Mouse (Mus musculus) MEL (cell line): ENCODE measurements around the gene Fat3. TPM values are rescaled to one million over a fixed set of nuclear protein-coding genes. Genes with fewer than 3 reads are reported as not detected.

Experiments
- DNase-seq: peaks from one replicate; pipeline ENCODE4 v3.0.0; 2011; ENCODE audit warnings: low read depth, low spot score
- H3K27ac ChIP-seq: 2 replicates; pipeline ENCODE4 v1.5.1; 2012; ENCODE audit warnings: low read depth, mild to moderate bottlenecking, control low read depth, low read length, moderate library complexity; ENCODE audit not compliant: control insufficient read depth
- H3K27me3 ChIP-seq, 2 experiments: fragments of 150-350 bp in 1 of 2; sonication (generic) in 1 of 2; 2 replicates each; pipeline ENCODE4 v1.6.1; 2012; ENCODE audit warnings: low read length in 2 of 2, mild to moderate bottlenecking in 2 of 2, improper control_type of control experiment in 1 of 2, moderate library complexity in 1 of 2; ENCODE audit not compliant: insufficient read depth in 2 of 2, control insufficient read depth in 1 of 2
- H3K36me3 ChIP-seq, 2 experiments: 2 replicates each; pipeline ENCODE4 v1.6.1; 2012 to 2014; ENCODE audit warnings: low read length in 2 of 2, improper control_type of control experiment in 1 of 2, inconsistent platforms in 1 of 2, mild to moderate bottlenecking in 1 of 2; ENCODE audit not compliant: insufficient read depth in 2 of 2, control insufficient read depth in 1 of 2
- H3K4me1 ChIP-seq, 2 experiments: fragments of 150-350 bp in 1 of 2; sonication (generic) in 1 of 2; 2 replicates each; pipeline ENCODE4 v1.6.1; 2012; ENCODE audit warnings: low read length in 2 of 2, improper control_type of control experiment in 1 of 2, mild to moderate bottlenecking in 1 of 2; ENCODE audit not compliant: insufficient read depth in 2 of 2, control insufficient read depth in 1 of 2
- H3K4me3 ChIP-seq, 2 experiments: fragments of 150-350 bp in 1 of 2; sonication (generic) in 1 of 2; 2 replicates each; pipeline ENCODE4 v1.5.1; 2012; ENCODE audit warnings: low read depth in 2 of 2, low read length in 2 of 2, mild to moderate bottlenecking in 2 of 2, moderate library complexity in 2 of 2, control low read depth in 1 of 2, improper control_type of control experiment in 1 of 2; ENCODE audit not compliant: control insufficient read depth in 1 of 2, insufficient read depth in 1 of 2
- H3K79me2 ChIP-seq: 2 replicates; pipeline ENCODE4 v1.6.1; 2012; ENCODE audit warnings: mild to moderate bottlenecking, low read length, moderate library complexity; ENCODE audit not compliant: control insufficient read depth, poor library complexity, insufficient read depth
- H3K9ac ChIP-seq: 2 replicates; pipeline ENCODE4 v1.6.1; 2012; ENCODE audit warnings: low read depth, mild to moderate bottlenecking, control low read depth, low read length, moderate library complexity; ENCODE audit not compliant: control insufficient read depth, poor library complexity, severe bottlenecking
- H3K9me3 ChIP-seq: fragments of 150-350 bp; sonication (generic); replicated peaks from 2 replicates; pipeline ENCODE4 v1.6.1; 2012; ENCODE audit warnings: mild to moderate bottlenecking, low read length, improper control_type of control experiment, moderate library complexity; ENCODE audit not compliant: insufficient read depth
- BHLHE40 ChIP-seq: IDR thresholded peaks from 2 replicates; pipeline ENCODE4 v1.6.1; 2012; ENCODE audit warnings: low read depth, mild to moderate bottlenecking, inconsistent platforms, low read length, improper control_type of control experiment, borderline replicate concordance
- CHD2 ChIP-seq: IDR thresholded peaks from 2 replicates; pipeline ENCODE4 v1.6.1; 2011; ENCODE audit warnings: low read length, improper control_type of control experiment
- CTCF ChIP-seq, 3 experiments: IDR thresholded peaks in 2 of 3; conservative IDR thresholded peaks in 1 of 3; 2 replicates each; pipeline ENCODE4 v1.5.1; 2011 to 2012; ENCODE audit warnings: low read length in 3 of 3, low read depth in 2 of 3, mild to moderate bottlenecking in 2 of 3, improper control_type of control experiment in 1 of 3, inconsistent platforms in 1 of 3, mixed read lengths in 1 of 3, moderate library complexity in 1 of 3; ENCODE audit not compliant: control insufficient read depth in 1 of 3, insufficient read depth in 1 of 3, poor library complexity in 1 of 3, severe bottlenecking in 1 of 3
- E2F4 ChIP-seq: IDR thresholded peaks from 2 replicates; pipeline ENCODE4 v1.6.1; 2011; ENCODE audit warnings: low read depth, low read length, improper control_type of control experiment, borderline replicate concordance
- ELF1 ChIP-seq: IDR thresholded peaks from 2 replicates; pipeline ENCODE4 v1.6.1; 2014; ENCODE audit warnings: low read depth, mild to moderate bottlenecking, inconsistent platforms, low read length, improper control_type of control experiment, moderate library complexity
- EP300 ChIP-seq, 2 experiments: IDR thresholded peaks; 2 replicates each; pipeline ENCODE4 v1.6.1; 2011; ENCODE audit warnings: improper control_type of control experiment in 2 of 2, low read length in 2 of 2, low read depth in 1 of 2, mild to moderate bottlenecking in 1 of 2
- ETS1 ChIP-seq: IDR thresholded peaks from 2 replicates; pipeline ENCODE4 v1.6.1; 2012; ENCODE audit warnings: low read depth, mild to moderate bottlenecking, inconsistent platforms, low read length, improper control_type of control experiment, moderate library complexity
- GABPA ChIP-seq: IDR thresholded peaks from 2 replicates; pipeline ENCODE4 v1.6.1; 2012; ENCODE audit warnings: low read depth, mild to moderate bottlenecking, inconsistent platforms, low read length, improper control_type of control experiment, moderate library complexity
- HCFC1 ChIP-seq: IDR thresholded peaks from 2 replicates; pipeline ENCODE4 v1.6.1; 2012; ENCODE audit warnings: low read depth, mild to moderate bottlenecking, inconsistent platforms, low read length, improper control_type of control experiment, moderate library complexity
- KAT2A ChIP-seq: conservative IDR thresholded peaks from 2 replicates; pipeline ENCODE4 v1.6.1; 2012; ENCODE audit warnings: low read depth, low read length, improper control_type of control experiment, inconsistent platforms
- MAFK ChIP-seq: IDR thresholded peaks from 2 replicates; pipeline ENCODE4 v1.6.1; 2011; ENCODE audit warnings: low read depth, mild to moderate bottlenecking, low read length, improper control_type of control experiment, borderline replicate concordance
- MAX ChIP-seq: IDR thresholded peaks from 2 replicates; pipeline ENCODE4 v1.6.1; 2011; ENCODE audit warnings: low read length, improper control_type of control experiment
- MAZ ChIP-seq: IDR thresholded peaks from 2 replicates; pipeline ENCODE4 v1.6.1; 2012; ENCODE audit warnings: low read depth, mild to moderate bottlenecking, inconsistent platforms, low read length, improper control_type of control experiment
- MEF2A ChIP-seq: IDR thresholded peaks from 2 replicates; pipeline ENCODE4 v1.6.1; 2014; ENCODE audit warnings: low read depth, mild to moderate bottlenecking, inconsistent platforms, low read length, improper control_type of control experiment; ENCODE audit not compliant: poor library complexity, insufficient replicate concordance, severe bottlenecking; ENCODE audit errors: extremely low read depth
- MYB ChIP-seq: IDR thresholded peaks from 2 replicates; pipeline ENCODE4 v1.6.1; 2011; ENCODE audit warnings: mild to moderate bottlenecking, low read depth, low read length, improper control_type of control experiment
- NRF1 ChIP-seq: IDR thresholded peaks from 2 replicates; pipeline ENCODE4 v1.6.1; 2014; ENCODE audit warnings: low read depth, mild to moderate bottlenecking, inconsistent platforms, low read length, improper control_type of control experiment, moderate library complexity; ENCODE audit not compliant: poor library complexity, insufficient read depth, severe bottlenecking
- POLR2A ChIP-seq, 2 experiments: IDR thresholded peaks; 2 replicates each; pipeline ENCODE4 v1.6.1; 2011 to 2012; ENCODE audit warnings: low read length in 2 of 2, mild to moderate bottlenecking in 2 of 2, control low read depth in 1 of 2, improper control_type of control experiment in 1 of 2, low read depth in 1 of 2, moderate library complexity in 1 of 2; ENCODE audit not compliant: control insufficient read depth in 1 of 2, insufficient read depth in 1 of 2, poor library complexity in 1 of 2
- TCF12 ChIP-seq: IDR thresholded peaks from 2 replicates; pipeline ENCODE4 v1.6.1; 2014; ENCODE audit warnings: low read depth, mild to moderate bottlenecking, inconsistent platforms, low read length, improper control_type of control experiment, moderate library complexity
- ZC3H11A ChIP-seq: IDR thresholded peaks from 2 replicates; pipeline ENCODE4 v1.6.1; 2012; ENCODE audit warnings: low read depth, mild to moderate bottlenecking, inconsistent platforms, low read length, improper control_type of control experiment
- ZKSCAN1 ChIP-seq: IDR thresholded peaks from 2 replicates; pipeline ENCODE4 v1.6.1; 2012; ENCODE audit warnings: low read depth, mild to moderate bottlenecking, inconsistent platforms, low read length, improper control_type of control experiment, moderate library complexity
- polyA plus RNA-seq, 2 experiments: library from polyadenylated mRNA; stranded (reverse) in 1 of 2; unstranded in 1 of 2; fragments of >175 nt in 1 of 2; fragments of >200 nt in 1 of 2; gene quantifications; 2 replicates each; pipeline versions ENCODE4 v1.2.1 to v1.2.4; 2012; ENCODE audit warnings: low replicate concordance in 2 of 2, low read depth in 1 of 2; ENCODE audit not compliant: insufficient read length in 2 of 2, insufficient read depth in 1 of 2, missing spikeins in 1 of 2
- total RNA-seq: library from RNA; depleted of rRNA; stranded (reverse); fragments of 300-350 nt; gene quantifications from 2 replicates; pipeline ENCODE4 v1.2.3, GENCODE M21; 2012

The Fat3 gene
- total and polyA plus RNA-seq, 3 experiments = 1.5 to 1.8 TPM; not detected in 1

DNA sequence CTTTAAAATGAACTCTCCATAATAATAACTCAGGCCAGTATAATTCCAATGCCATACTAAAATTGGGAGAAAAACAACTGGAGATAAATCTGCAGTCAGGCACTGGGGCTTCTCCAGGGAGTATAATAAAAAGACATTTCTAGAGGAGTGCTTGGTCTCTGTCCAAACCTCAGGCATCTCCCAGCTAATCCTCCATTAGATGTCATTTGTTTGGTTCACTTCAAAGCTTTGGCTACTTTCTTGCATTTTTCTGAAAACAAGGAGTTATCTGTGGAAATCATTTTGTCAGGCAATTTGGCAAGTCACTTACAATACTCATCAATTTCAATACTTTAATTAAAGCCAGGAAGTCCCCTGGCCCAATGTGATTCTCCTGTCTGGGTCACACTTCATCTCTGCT lies 351.0 kb downstream of the Fat3 start:
- no peaks in the 10 kb centered on the region for H3K36me3 ChIP-seq
- no peak overlapping the region for H3K9ac ChIP-seq
- H3K27me3 ChIP-seq = no peaks in the 10 kb centered on the region
- H3K27ac ChIP-seq = no peak overlapping the region
- no peak overlapping the region for H3K4me3 ChIP-seq
- TF ChIP-seq HCFC1 = no peak
- TF ChIP-seq ZC3H11A = no peak
- no peak for TF ChIP-seq MAX
- TF ChIP-seq MYB = no peak
- TF ChIP-seq E2F4 = no peak
- no peak for TF ChIP-seq EP300 (IDR thresholded peaks at IDR 0.05; ENCODE audit: low read depth in 1 of 2, low read length in 2 of 2)
- no peak for TF ChIP-seq MAFK
- no peak for TF ChIP-seq POLR2A (IDR thresholded peaks at IDR 0.05; ENCODE audit: control insufficient read depth in 1 of 2, insufficient read depth in 1 of 2, low read depth in 1 of 2, low read length in 2 of 2, poor library complexity in 1 of 2)
- no peak for TF ChIP-seq ZKSCAN1
- no peak for TF ChIP-seq KAT2A
- TF ChIP-seq MEF2A = no peak
- TF ChIP-seq MAZ = no peak
- no peak for TF ChIP-seq BHLHE40
- no peak for TF ChIP-seq TCF12
- TF ChIP-seq ELF1 = no peak
- TF ChIP-seq ETS1 = no peak
- no peak for TF ChIP-seq GABPA
- no peak for TF ChIP-seq NRF1
- no peak for TF ChIP-seq CHD2
- TF ChIP-seq CTCF (IDR thresholded peaks at IDR 0.05 in 2 of 3, conservative IDR thresholded peaks at IDR 0.05 in 1 of 3; ENCODE audit: control insufficient read depth in 1 of 3, insufficient read depth in 1 of 3, low read depth in 2 of 3, low read length in 3 of 3, poor library complexity in 1 of 3, severe bottlenecking in 1 of 3) = no peak
- TF ChIP-seq, all 39 proteins: peak for 0
- Histone ChIP-seq H3K79me2 (no peaks in the 10 kb centered on the region), H3K9me3 (no peaks in the 10 kb centered on the region), H3K4me1 (no peaks in the 10 kb centered on the region)
- DNase-seq = no peak

DNA sequence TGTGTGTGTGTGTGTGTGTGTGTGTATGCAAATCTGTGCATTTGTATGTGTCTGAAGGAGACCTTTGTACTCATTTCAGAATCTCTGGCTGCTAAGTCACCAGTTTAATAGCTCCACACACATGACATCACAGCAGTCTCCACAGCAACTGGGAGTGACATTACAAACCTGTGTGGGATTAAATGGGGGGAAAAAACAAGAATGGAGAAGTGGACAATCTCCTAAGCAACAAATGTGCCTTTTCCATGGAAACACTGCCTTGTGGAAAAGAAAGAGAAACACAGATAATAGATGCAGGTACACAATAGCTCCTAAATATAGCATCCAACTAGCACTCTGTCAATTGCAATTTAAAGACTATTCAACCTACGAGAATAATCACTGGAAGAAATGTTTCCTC lies 353.4 kb downstream of the Fat3 start:
- no peak overlapping the region for H3K9ac ChIP-seq
- no peak overlapping the region for H3K4me3 ChIP-seq
- H3K36me3 ChIP-seq = no peaks in the 10 kb centered on the region
- H3K27me3 ChIP-seq = no peaks in the 10 kb centered on the region
- DNase-seq = no peak
- H3K4me1 ChIP-seq = no peaks in the 10 kb centered on the region
- no peak overlapping the region for H3K27ac ChIP-seq
- no peaks in the 10 kb centered on the region for H3K79me2 ChIP-seq
- TF ChIP-seq ELF1 = no peak
- TF ChIP-seq E2F4 = no peak
- H3K9me3 ChIP-seq = no peaks in the 10 kb centered on the region
